Mouse (Mus musculus) MEL (cell line): ENCODE measurements around the gene Tmem104. TPM values are rescaled to one million over a fixed set of nuclear protein-coding genes. Genes with fewer than 3 reads are reported as not detected.
A peak's percentile ranks its signal among the peaks of the same experiment; 100 is the strongest.

Experiments
- DNase-seq: peaks from one replicate; pipeline ENCODE4 v3.0.0; 2011; ENCODE audit warnings: low read depth, low spot score
- H3K27ac ChIP-seq: 2 replicates; pipeline ENCODE4 v1.5.1; 2012; ENCODE audit warnings: low read depth, mild to moderate bottlenecking, control low read depth, low read length, moderate library complexity; ENCODE audit not compliant: control insufficient read depth
- H3K27me3 ChIP-seq, 2 experiments: fragments of 150-350 bp in 1 of 2; sonication (generic) in 1 of 2; 2 replicates each; pipeline ENCODE4 v1.6.1; 2012; ENCODE audit warnings: low read length in 2 of 2, mild to moderate bottlenecking in 2 of 2, improper control_type of control experiment in 1 of 2, moderate library complexity in 1 of 2; ENCODE audit not compliant: insufficient read depth in 2 of 2, control insufficient read depth in 1 of 2
- H3K36me3 ChIP-seq, 2 experiments: 2 replicates each; pipeline ENCODE4 v1.6.1; 2012 to 2014; ENCODE audit warnings: low read length in 2 of 2, improper control_type of control experiment in 1 of 2, inconsistent platforms in 1 of 2, mild to moderate bottlenecking in 1 of 2; ENCODE audit not compliant: insufficient read depth in 2 of 2, control insufficient read depth in 1 of 2
- H3K4me1 ChIP-seq, 2 experiments: fragments of 150-350 bp in 1 of 2; sonication (generic) in 1 of 2; 2 replicates each; pipeline ENCODE4 v1.6.1; 2012; ENCODE audit warnings: low read length in 2 of 2, improper control_type of control experiment in 1 of 2, mild to moderate bottlenecking in 1 of 2; ENCODE audit not compliant: insufficient read depth in 2 of 2, control insufficient read depth in 1 of 2
- H3K4me3 ChIP-seq, 2 experiments: fragments of 150-350 bp in 1 of 2; sonication (generic) in 1 of 2; 2 replicates each; pipeline ENCODE4 v1.5.1; 2012; ENCODE audit warnings: low read depth in 2 of 2, low read length in 2 of 2, mild to moderate bottlenecking in 2 of 2, moderate library complexity in 2 of 2, control low read depth in 1 of 2, improper control_type of control experiment in 1 of 2; ENCODE audit not compliant: control insufficient read depth in 1 of 2, insufficient read depth in 1 of 2
- H3K79me2 ChIP-seq: 2 replicates; pipeline ENCODE4 v1.6.1; 2012; ENCODE audit warnings: mild to moderate bottlenecking, low read length, moderate library complexity; ENCODE audit not compliant: control insufficient read depth, poor library complexity, insufficient read depth
- H3K9ac ChIP-seq: 2 replicates; pipeline ENCODE4 v1.6.1; 2012; ENCODE audit warnings: low read depth, mild to moderate bottlenecking, control low read depth, low read length, moderate library complexity; ENCODE audit not compliant: control insufficient read depth, poor library complexity, severe bottlenecking
- H3K9me3 ChIP-seq: fragments of 150-350 bp; sonication (generic); replicated peaks from 2 replicates; pipeline ENCODE4 v1.6.1; 2012; ENCODE audit warnings: mild to moderate bottlenecking, low read length, improper control_type of control experiment, moderate library complexity; ENCODE audit not compliant: insufficient read depth
- BHLHE40 ChIP-seq: IDR thresholded peaks from 2 replicates; pipeline ENCODE4 v1.6.1; 2012; ENCODE audit warnings: low read depth, mild to moderate bottlenecking, inconsistent platforms, low read length, improper control_type of control experiment, borderline replicate concordance
- CHD1 ChIP-seq: IDR thresholded peaks from 2 replicates; pipeline ENCODE4 v1.6.1; 2012; ENCODE audit warnings: low read depth, mild to moderate bottlenecking, inconsistent platforms, low read length, improper control_type of control experiment
- CHD2 ChIP-seq: IDR thresholded peaks from 2 replicates; pipeline ENCODE4 v1.6.1; 2011; ENCODE audit warnings: low read length, improper control_type of control experiment
- CTCF ChIP-seq, 3 experiments: IDR thresholded peaks in 2 of 3; conservative IDR thresholded peaks in 1 of 3; 2 replicates each; pipeline ENCODE4 v1.5.1; 2011 to 2012; ENCODE audit warnings: low read length in 3 of 3, low read depth in 2 of 3, mild to moderate bottlenecking in 2 of 3, improper control_type of control experiment in 1 of 3, inconsistent platforms in 1 of 3, mixed read lengths in 1 of 3, moderate library complexity in 1 of 3; ENCODE audit not compliant: control insufficient read depth in 1 of 3, insufficient read depth in 1 of 3, poor library complexity in 1 of 3, severe bottlenecking in 1 of 3
- E2F4 ChIP-seq: IDR thresholded peaks from 2 replicates; pipeline ENCODE4 v1.6.1; 2011; ENCODE audit warnings: low read depth, low read length, improper control_type of control experiment, borderline replicate concordance
- ELF1 ChIP-seq: IDR thresholded peaks from 2 replicates; pipeline ENCODE4 v1.6.1; 2014; ENCODE audit warnings: low read depth, mild to moderate bottlenecking, inconsistent platforms, low read length, improper control_type of control experiment, moderate library complexity
- EP300 ChIP-seq, 2 experiments: IDR thresholded peaks; 2 replicates each; pipeline ENCODE4 v1.6.1; 2011; ENCODE audit warnings: improper control_type of control experiment in 2 of 2, low read length in 2 of 2, low read depth in 1 of 2, mild to moderate bottlenecking in 1 of 2
- ETS1 ChIP-seq: IDR thresholded peaks from 2 replicates; pipeline ENCODE4 v1.6.1; 2012; ENCODE audit warnings: low read depth, mild to moderate bottlenecking, inconsistent platforms, low read length, improper control_type of control experiment, moderate library complexity
- GABPA ChIP-seq: IDR thresholded peaks from 2 replicates; pipeline ENCODE4 v1.6.1; 2012; ENCODE audit warnings: low read depth, mild to moderate bottlenecking, inconsistent platforms, low read length, improper control_type of control experiment, moderate library complexity
- GATA1 ChIP-seq: IDR thresholded peaks from 2 replicates; pipeline ENCODE4 v1.6.1; 2011; ENCODE audit warnings: low read depth, low read length, improper control_type of control experiment
- HCFC1 ChIP-seq: IDR thresholded peaks from 2 replicates; pipeline ENCODE4 v1.6.1; 2012; ENCODE audit warnings: low read depth, mild to moderate bottlenecking, inconsistent platforms, low read length, improper control_type of control experiment, moderate library complexity
- JUND ChIP-seq: IDR thresholded peaks from 2 replicates; pipeline ENCODE4 v1.6.1; 2011; ENCODE audit warnings: low read depth, mild to moderate bottlenecking, improper control_type of control experiment, low read length
- MAFK ChIP-seq: IDR thresholded peaks from 2 replicates; pipeline ENCODE4 v1.6.1; 2011; ENCODE audit warnings: low read depth, mild to moderate bottlenecking, low read length, improper control_type of control experiment, borderline replicate concordance
- MAX ChIP-seq: IDR thresholded peaks from 2 replicates; pipeline ENCODE4 v1.6.1; 2011; ENCODE audit warnings: low read length, improper control_type of control experiment
- MAZ ChIP-seq: IDR thresholded peaks from 2 replicates; pipeline ENCODE4 v1.6.1; 2012; ENCODE audit warnings: low read depth, mild to moderate bottlenecking, inconsistent platforms, low read length, improper control_type of control experiment
- MEF2A ChIP-seq: IDR thresholded peaks from 2 replicates; pipeline ENCODE4 v1.6.1; 2014; ENCODE audit warnings: low read depth, mild to moderate bottlenecking, inconsistent platforms, low read length, improper control_type of control experiment; ENCODE audit not compliant: poor library complexity, insufficient replicate concordance, severe bottlenecking; ENCODE audit errors: extremely low read depth
- MXI1 ChIP-seq: IDR thresholded peaks from 2 replicates; pipeline ENCODE4 v1.6.1; 2011; ENCODE audit warnings: mild to moderate bottlenecking, low read depth, low read length, improper control_type of control experiment
- MYC ChIP-seq: IDR thresholded peaks from 2 replicates; pipeline ENCODE4 v1.6.1; 2011; ENCODE audit warnings: low read depth, mild to moderate bottlenecking, low read length, improper control_type of control experiment, moderate library complexity
- NELFE ChIP-seq: IDR thresholded peaks from 2 replicates; pipeline ENCODE4 v1.6.1; 2011; ENCODE audit warnings: low read depth, low read length, improper control_type of control experiment
- NRF1 ChIP-seq: IDR thresholded peaks from 2 replicates; pipeline ENCODE4 v1.6.1; 2014; ENCODE audit warnings: low read depth, mild to moderate bottlenecking, inconsistent platforms, low read length, improper control_type of control experiment, moderate library complexity; ENCODE audit not compliant: poor library complexity, insufficient read depth, severe bottlenecking
- POLR2A ChIP-seq, 2 experiments: IDR thresholded peaks; 2 replicates each; pipeline ENCODE4 v1.6.1; 2011 to 2012; ENCODE audit warnings: low read length in 2 of 2, mild to moderate bottlenecking in 2 of 2, control low read depth in 1 of 2, improper control_type of control experiment in 1 of 2, low read depth in 1 of 2, moderate library complexity in 1 of 2; ENCODE audit not compliant: control insufficient read depth in 1 of 2, insufficient read depth in 1 of 2, poor library complexity in 1 of 2
- POLR2AphosphoS2 ChIP-seq: IDR thresholded peaks from 2 replicates; pipeline ENCODE4 v1.6.1; 2011; ENCODE audit warnings: low read length, improper control_type of control experiment
- POLR2AphosphoS5 ChIP-seq: IDR thresholded peaks from 2 replicates; pipeline ENCODE4 v1.6.1; 2012; ENCODE audit warnings: low read depth, borderline replicate concordance, mild to moderate bottlenecking, inconsistent platforms, low read length, moderate library complexity, mixed read lengths
- RAD21 ChIP-seq: IDR thresholded peaks from 2 replicates; pipeline ENCODE4 v1.6.1; 2011; ENCODE audit warnings: mild to moderate bottlenecking, low read depth, low read length, improper control_type of control experiment
- RCOR1 ChIP-seq: IDR thresholded peaks from 2 replicates; pipeline ENCODE4 v1.6.1; 2012; ENCODE audit warnings: low read depth, mild to moderate bottlenecking, inconsistent platforms, low read length, improper control_type of control experiment
- SIN3A ChIP-seq: IDR thresholded peaks from 2 replicates; pipeline ENCODE4 v1.6.1; 2012; ENCODE audit warnings: low read length, improper control_type of control experiment, inconsistent platforms
- SMC3 ChIP-seq: IDR thresholded peaks from 2 replicates; pipeline ENCODE4 v1.6.1; 2011; ENCODE audit warnings: low read depth, low read length, improper control_type of control experiment
- TCF12 ChIP-seq: IDR thresholded peaks from 2 replicates; pipeline ENCODE4 v1.6.1; 2014; ENCODE audit warnings: low read depth, mild to moderate bottlenecking, inconsistent platforms, low read length, improper control_type of control experiment, moderate library complexity
- UBTF ChIP-seq: IDR thresholded peaks from 2 replicates; pipeline ENCODE4 v1.6.1; 2012; ENCODE audit warnings: low read depth, mild to moderate bottlenecking, inconsistent platforms, low read length, improper control_type of control experiment, moderate library complexity, borderline replicate concordance; ENCODE audit not compliant: insufficient read depth
- USF1 ChIP-seq: IDR thresholded peaks from 2 replicates; pipeline ENCODE4 v1.6.1; 2014; ENCODE audit warnings: low read depth, mild to moderate bottlenecking, inconsistent platforms, low read length, improper control_type of control experiment, moderate library complexity
- USF2 ChIP-seq, 2 experiments: IDR thresholded peaks; 2 replicates each; pipeline ENCODE4 v1.6.1; 2011 to 2012; ENCODE audit warnings: improper control_type of control experiment in 2 of 2, low read length in 2 of 2, borderline replicate concordance in 1 of 2, inconsistent platforms in 1 of 2, low read depth in 1 of 2, mild to moderate bottlenecking in 1 of 2; ENCODE audit not compliant: insufficient read depth in 1 of 2
- ZC3H11A ChIP-seq: IDR thresholded peaks from 2 replicates; pipeline ENCODE4 v1.6.1; 2012; ENCODE audit warnings: low read depth, mild to moderate bottlenecking, inconsistent platforms, low read length, improper control_type of control experiment
- ZKSCAN1 ChIP-seq: IDR thresholded peaks from 2 replicates; pipeline ENCODE4 v1.6.1; 2012; ENCODE audit warnings: low read depth, mild to moderate bottlenecking, inconsistent platforms, low read length, improper control_type of control experiment, moderate library complexity
- ZMIZ1 ChIP-seq: IDR thresholded peaks from 2 replicates; pipeline ENCODE4 v1.6.1; 2012; ENCODE audit warnings: low read depth, mild to moderate bottlenecking, inconsistent platforms, low read length, improper control_type of control experiment, moderate library complexity
- ZNF384 ChIP-seq: IDR thresholded peaks from 2 replicates; pipeline ENCODE4 v1.6.1; 2012; ENCODE audit warnings: low read depth, mild to moderate bottlenecking, inconsistent platforms, low read length, improper control_type of control experiment
- polyA plus RNA-seq, 2 experiments: library from polyadenylated mRNA; stranded (reverse) in 1 of 2; unstranded in 1 of 2; fragments of >175 nt in 1 of 2; fragments of >200 nt in 1 of 2; gene quantifications; 2 replicates each; pipeline versions ENCODE4 v1.2.1 to v1.2.4; 2012; ENCODE audit warnings: low replicate concordance in 2 of 2, low read depth in 1 of 2; ENCODE audit not compliant: insufficient read length in 2 of 2, insufficient read depth in 1 of 2, missing spikeins in 1 of 2
- total RNA-seq: library from RNA; depleted of rRNA; stranded (reverse); fragments of 300-350 nt; gene quantifications from 2 replicates; pipeline ENCODE4 v1.2.3, GENCODE M21; 2012

Gene Tmem104
- total and polyA plus RNA-seq, 3 experiments = 21.9 to 24.8 TPM; not detected in 1

- peak; percentile 96 for DNase-seq
- TF ChIP-seq HCFC1 (peak; percentile 79), SIN3A (peak; percentile 83), POLR2AphosphoS5 (no peak), USF2 (IDR thresholded peaks at IDR 0.05; ENCODE audit: borderline replicate concordance in 1 of 2, insufficient read depth in 1 of 2, low read depth in 1 of 2, low read length in 2 of 2) (no peak), UBTF (no peak), MEF2A (no peak), MXI1 (peak; percentile 59), MAZ (peak; percentile 84; the same call in 1 of the 2 replicates), CHD2 (no peak), GABPA (no peak), SMC3 (peak; percentile 2; the same call in 1 of the 2 replicates), E2F4 (peak; percentile 53; the same call in 1 of the 2 replicates), MAFK (0 out of 2 replicates have a peak, but pooled peaks have one; percentile 65), ZKSCAN1 (no peak), GATA1 (peak; percentile 76), RAD21 (no peak), USF1 (no peak), ZC3H11A (peak; percentile 42), NELFE (peak; percentile 59; the same call in 1 of the 2 replicates), CHD1 (no peak), POLR2AphosphoS2 (peak; percentile 53), ELF1 (peak; percentile 95), POLR2A (IDR thresholded peaks at IDR 0.05; ENCODE audit: control insufficient read depth in 1 of 2, insufficient read depth in 1 of 2, low read depth in 1 of 2, low read length in 2 of 2, poor library complexity in 1 of 2) (peak in 1 of 2 experiments; percentile 81; a peak in 2 of 4 replicates), BHLHE40 (no peak), CTCF (IDR thresholded peaks at IDR 0.05 in 2 of 3, conservative IDR thresholded peaks at IDR 0.05 in 1 of 3; ENCODE audit: control insufficient read depth in 1 of 3, insufficient read depth in 1 of 3, low read depth in 2 of 3, low read length in 3 of 3, poor library complexity in 1 of 3, severe bottlenecking in 1 of 3) (no peak), MAX (peak; percentile 47; the same call in 1 of the 2 replicates), MYC (peak; percentile 71; the same call in 1 of the 2 replicates), EP300 (IDR thresholded peaks at IDR 0.05; ENCODE audit: low read depth in 1 of 2, low read length in 2 of 2) (peak; percentile 49 to 53; a peak in 3 of 4 replicates), ZMIZ1 (peak; percentile 61; the same call in 1 of the 2 replicates), ZNF384 (no peak), NRF1 (no peak), RCOR1 (peak; percentile 23; the same call in 1 of the 2 replicates), JUND (peak; percentile 98), TCF12 (peak; percentile 23; the same call in 1 of the 2 replicates), ETS1 (peak; percentile 66; the same call in 1 of the 2 replicates)
Observed at GRCm38 (mm10) chr11:115161578-115162204, 25.6 kb upstream of the Tmem104 start.

More at GRCm38 (mm10) chr11:115161578-115162204, 25.6 kb upstream of the Tmem104 start:
- Histone ChIP-seq H3K4me3 (peak overlapping the region; percentile 63 to 64), H3K4me1 (peaks cover 13 to 48% of the 10 kb centered on the region in 2 experiments), H3K79me2 (peaks cover 35% of the 10 kb centered on the region), H3K9me3 (no peaks in the 10 kb centered on the region), H3K36me3 (peaks cover 0 to 30% of the 10 kb centered on the region in 2 experiments; a peak in 2 of 4 replicates), H3K27me3 (no peaks in the 10 kb centered on the region), H3K27ac (peak overlapping the region; percentile 90), H3K9ac (peak overlapping the region; percentile 69)
